Mouse (Mus musculus) ES-Bruce4 (cell line): Measurements from ENCODE around the gene Plac1. TPM values are rescaled to one million over a fixed set of nuclear protein-coding genes. Genes with fewer than 3 reads are reported as not detected.

Experiments
- H3K27ac ChIP-seq: 2 replicates; pipeline ENCODE4 v1.5.1; 2012; ENCODE audit warnings: low read length, inconsistent platforms; ENCODE audit not compliant: insufficient read depth
- H3K27me3 ChIP-seq: 2 replicates; pipeline ENCODE4 v1.6.1; 2012; ENCODE audit warnings: mild to moderate bottlenecking, low read length, inconsistent platforms; ENCODE audit not compliant: control insufficient read depth, poor library complexity, insufficient read depth, severe bottlenecking
- H3K36me3 ChIP-seq: 2 replicates; pipeline ENCODE4 v1.6.1; 2012; ENCODE audit warnings: inconsistent platforms, mild to moderate bottlenecking, low read length, moderate library complexity; ENCODE audit not compliant: control insufficient read depth, poor library complexity, insufficient read depth, severe bottlenecking
- H3K4me1 ChIP-seq: one replicate; pipeline ENCODE4 v1.8.1; 2011; ENCODE audit warnings: low read length; ENCODE audit not compliant: control insufficient read depth, insufficient read depth
- H3K4me3 ChIP-seq: 2 replicates; pipeline ENCODE4 v1.5.1; 2011; ENCODE audit warnings: low read depth, mild to moderate bottlenecking, low read length
- H3K9ac ChIP-seq: 2 replicates; pipeline ENCODE4 v1.6.1; 2012; ENCODE audit warnings: low read depth, mild to moderate bottlenecking, inconsistent platforms; ENCODE audit not compliant: poor library complexity, severe bottlenecking
- H3K9me3 ChIP-seq: replicated peaks from 2 replicates; pipeline ENCODE4 v1.6.1; 2012; ENCODE audit warnings: mild to moderate bottlenecking, low read length, inconsistent platforms; ENCODE audit not compliant: control insufficient read depth, poor library complexity, insufficient read depth, severe bottlenecking
- CTCF ChIP-seq: IDR thresholded peaks from one replicate; pipeline ENCODE4 v1.8.1; 2011; ENCODE audit warnings: low read depth, low read length
- EP300 ChIP-seq: IDR thresholded peaks from 2 replicates; pipeline ENCODE4 v1.6.1; 2011; ENCODE audit warnings: low read depth, low read length; ENCODE audit not compliant: insufficient read depth
- POLR2A ChIP-seq: IDR thresholded peaks from one replicate; pipeline ENCODE4 v1.8.1; 2011; ENCODE audit warnings: low read length; ENCODE audit not compliant: insufficient read depth
- polyA plus RNA-seq: library from polyadenylated mRNA; stranded (reverse); fragments of >200 nt; gene quantifications from 2 replicates; pipeline ENCODE4 v1.2.4, GENCODE M21; 2011; ENCODE audit warnings: low read depth; ENCODE audit not compliant: missing spikeins, insufficient read depth, insufficient read length

Gene Plac1
- polyA plus RNA-seq, 1 experiment = 2.1 TPM

- no peaks in the 10 kb centered on the region for H3K36me3 ChIP-seq
- TF ChIP-seq POLR2A = no peak
- TF ChIP-seq EP300 = no peak
- TF ChIP-seq CTCF = no peak
- H3K9me3 ChIP-seq = no peaks in the 10 kb centered on the region
- peaks cover 7% of the 10 kb centered on the region for H3K27me3 ChIP-seq
- H3K9ac ChIP-seq = no peak overlapping the region
- no peak overlapping the region for H3K4me3 ChIP-seq
- H3K27ac ChIP-seq = no peak overlapping the region
- H3K4me1 ChIP-seq = no peaks in the 10 kb centered on the region
These were observed 184.1 kb downstream of the Plac1 start for GRCm38 (mm10) chrX:53055771-53056170.

- TF ChIP-seq EP300 = no peak
- TF ChIP-seq CTCF = no peak
- H3K27ac ChIP-seq = no peak overlapping the region
- H3K36me3 ChIP-seq = no peaks in the 10 kb centered on the region
- no peak overlapping the region for H3K9ac ChIP-seq
- H3K9me3 ChIP-seq = no peaks in the 10 kb centered on the region
- no peaks in the 10 kb centered on the region for H3K4me1 ChIP-seq
- H3K4me3 ChIP-seq = no peak overlapping the region
- H3K27me3 ChIP-seq = peaks cover 5% of the 10 kb centered on the region
These were observed 186.0 kb downstream of the Plac1 start for GRCm38 (mm10) chrX:53053885-53054284.

- no peaks in the 10 kb centered on the region for H3K9me3 ChIP-seq
- peak overlapping the region; percentile 64; the same call in 1 of the 2 replicates for H3K9ac ChIP-seq
- no peaks in the 10 kb centered on the region for H3K4me1 ChIP-seq
- H3K4me3 ChIP-seq = peak overlapping the region; percentile 64
- TF ChIP-seq POLR2A (no peak), EP300 (no peak), CTCF (no peak)
- no peaks in the 10 kb centered on the region for H3K36me3 ChIP-seq
- H3K27ac ChIP-seq = no peak overlapping the region
- H3K27me3 ChIP-seq = peaks cover 2% of the 10 kb centered on the region; the same call in 1 of the 2 replicates
These were observed 187.0 kb downstream of the Plac1 start for GRCm38 (mm10) chrX:53052652-53053500.

- no peak for TF ChIP-seq CTCF
- TF ChIP-seq EP300 = no peak
- no peak for TF ChIP-seq POLR2A
- Histone ChIP-seq H3K4me3 (no peak overlapping the region), H3K9ac (peak overlapping the region; percentile 61; the same call in 1 of the 2 replicates), H3K9me3 (no peaks in the 10 kb centered on the region), H3K27me3 (no peaks in the 10 kb centered on the region), H3K27ac (no peak overlapping the region), H3K36me3 (no peaks in the 10 kb centered on the region), H3K4me1 (peaks cover under 1% of the 10 kb centered on the region)
These were observed 189.6 kb downstream of the Plac1 start for GRCm38 (mm10) chrX:53050353-53050752.

- no peak overlapping the region for H3K27ac ChIP-seq
- H3K36me3 ChIP-seq = no peaks in the 10 kb centered on the region
- H3K9ac ChIP-seq = no peak overlapping the region
- no peaks in the 10 kb centered on the region for H3K27me3 ChIP-seq
- H3K9me3 ChIP-seq = no peaks in the 10 kb centered on the region
- H3K4me1 ChIP-seq = peaks cover 3% of the 10 kb centered on the region
- TF ChIP-seq EP300 (no peak), CTCF (no peak), POLR2A (no peak)
- H3K4me3 ChIP-seq = no peak overlapping the region
These were observed 190.7 kb downstream of the Plac1 start for GRCm38 (mm10) chrX:53049196-53049595.

- no peaks in the 10 kb centered on the region for H3K27me3 ChIP-seq
- H3K4me1 ChIP-seq = peaks cover 3% of the 10 kb centered on the region
- H3K9me3 ChIP-seq = no peaks in the 10 kb centered on the region
- H3K27ac ChIP-seq = no peak overlapping the region
- H3K36me3 ChIP-seq = no peaks in the 10 kb centered on the region
- no peak overlapping the region for H3K4me3 ChIP-seq
- no peak overlapping the region for H3K9ac ChIP-seq
- TF ChIP-seq CTCF (no peak), EP300 (no peak), POLR2A (no peak)
These were observed 193.0 kb downstream of the Plac1 start for GRCm38 (mm10) chrX:53046911-53047310.
